Mouse (Mus musculus): ENCODE data around the gene Sf3b5. TPM values are rescaled to one million over a fixed set of nuclear protein-coding genes. Genes with fewer than 3 reads are reported as not detected.
"Not testable (repeated sequence)": the region's sequence is repeated elsewhere in the genome, so short reads cannot be mapped to it uniquely, and the experiment has no call there.

Gene Sf3b5
- polyA plus RNA-seq, 1 experiment from 2014 or later: 34.5 TPM

GRCm38 (mm10) chr10:13022103-13022502 is 17.0 kb downstream of the Sf3b5 start:
- Histone ChIP-seq H3K9me3 (ENCODE audit: control insufficient read depth, low read length) (no peaks in the 10 kb centered on the region), H3K4me2 (ENCODE audit: low read depth, low read length) (no peak overlapping the region), H3K27me3 (ENCODE audit: control insufficient read depth, insufficient read depth, low read depth, low read length) (no peaks in the 10 kb centered on the region), H3K36me3 (ENCODE audit: control insufficient read depth, insufficient read depth, low read length) (no peaks in the 10 kb centered on the region), H3K4me3 (ENCODE audit: low read length) (no peak overlapping the region), H3K27ac (ENCODE audit: low read length) (no peak overlapping the region), H3K9ac (ENCODE audit: low read length) (no peak overlapping the region), H3K4me1 (replicated peaks; ENCODE audit: control insufficient read depth, insufficient read depth, low read length) (no peaks in the 10 kb centered on the region)
- 83% methylated on average over 4 of the region's 4 CpGs for WGBS
- ATAC-seq (ENCODE audit: low read depth): no peak

GRCm38 (mm10) chr10:13023985-13024384 is 18.8 kb downstream of the Sf3b5 start:
- not testable (repeated sequence) for H3K4me1 ChIP-seq (replicated peaks; ENCODE audit: control insufficient read depth, insufficient read depth, low read length); H3K4me2 ChIP-seq (ENCODE audit: low read depth, low read length); H3K27me3 ChIP-seq (ENCODE audit: control insufficient read depth, insufficient read depth, low read depth, low read length); H3K27ac ChIP-seq (ENCODE audit: low read length); H3K9me3 ChIP-seq (ENCODE audit: control insufficient read depth, low read length); H3K4me3 ChIP-seq (ENCODE audit: low read length); H3K9ac ChIP-seq (ENCODE audit: low read length); H3K36me3 ChIP-seq (ENCODE audit: control insufficient read depth, insufficient read depth, low read length); ATAC-seq (ENCODE audit: low read depth)
- 64% methylated on average over 3 of the region's 3 CpGs for WGBS

- ATAC-seq (ENCODE audit: low read depth): no peak
- H3K4me2 ChIP-seq (ENCODE audit: low read depth, low read length): no peak overlapping the region
- no peak overlapping the region for H3K9ac ChIP-seq (ENCODE audit: low read length)
- H3K27me3 ChIP-seq (ENCODE audit: control insufficient read depth, insufficient read depth, low read depth, low read length): no peaks in the 10 kb centered on the region
- no peaks in the 10 kb centered on the region for H3K9me3 ChIP-seq (ENCODE audit: control insufficient read depth, low read length)
- H3K4me1 ChIP-seq (replicated peaks; ENCODE audit: control insufficient read depth, insufficient read depth, low read length): no peaks in the 10 kb centered on the region
- no peak overlapping the region for H3K4me3 ChIP-seq (ENCODE audit: low read length)
- H3K36me3 ChIP-seq (ENCODE audit: control insufficient read depth, insufficient read depth, low read length): no peaks in the 10 kb centered on the region
- H3K27ac ChIP-seq (ENCODE audit: low read length): no peak overlapping the region
- 77% methylated on average over 5 of the region's 5 CpGs for WGBS
Observed at GRCm38 (mm10) chr10:13027702-13028101, 22.6 kb downstream of the Sf3b5 start.

GRCm38 (mm10) chr10:13028215-13028614 is 23.1 kb downstream of the Sf3b5 start:
- H3K4me2 ChIP-seq (ENCODE audit: low read depth, low read length): no peak overlapping the region
- WGBS: 77% methylated on average over 1 of the region's 1 CpGs
- no peak overlapping the region for H3K27ac ChIP-seq (ENCODE audit: low read length)
- no peaks in the 10 kb centered on the region for H3K4me1 ChIP-seq (replicated peaks; ENCODE audit: control insufficient read depth, insufficient read depth, low read length)
- H3K9ac ChIP-seq (ENCODE audit: low read length): no peak overlapping the region
- 0 out of 2 replicates have a peak, but pooled peaks have one; percentile 34 for ATAC-seq (ENCODE audit: low read depth)
- no peaks in the 10 kb centered on the region for H3K36me3 ChIP-seq (ENCODE audit: control insufficient read depth, insufficient read depth, low read length)
- no peak overlapping the region for H3K4me3 ChIP-seq (ENCODE audit: low read length)
- H3K27me3 ChIP-seq (ENCODE audit: control insufficient read depth, insufficient read depth, low read depth, low read length): no peaks in the 10 kb centered on the region
- H3K9me3 ChIP-seq (ENCODE audit: control insufficient read depth, low read length): no peaks in the 10 kb centered on the region

GRCm38 (mm10) chr10:13029416-13029815 is 24.3 kb downstream of the Sf3b5 start:
- no peak overlapping the region for H3K4me2 ChIP-seq (ENCODE audit: low read depth, low read length)
- no peak overlapping the region for H3K27ac ChIP-seq (ENCODE audit: low read length)
- no peak overlapping the region for H3K4me3 ChIP-seq (ENCODE audit: low read length)
- WGBS: 85% methylated on average over 5 of the region's 5 CpGs
- H3K9me3 ChIP-seq (ENCODE audit: control insufficient read depth, low read length): no peaks in the 10 kb centered on the region
- H3K4me1 ChIP-seq (replicated peaks; ENCODE audit: control insufficient read depth, insufficient read depth, low read length): no peaks in the 10 kb centered on the region
- ATAC-seq (ENCODE audit: low read depth): no peak
- H3K27me3 ChIP-seq (ENCODE audit: control insufficient read depth, insufficient read depth, low read depth, low read length): no peaks in the 10 kb centered on the region
- H3K36me3 ChIP-seq (ENCODE audit: control insufficient read depth, insufficient read depth, low read length): no peaks in the 10 kb centered on the region
- H3K9ac ChIP-seq (ENCODE audit: low read length): no peak overlapping the region

- Histone ChIP-seq H3K4me1 (replicated peaks; ENCODE audit: control insufficient read depth, insufficient read depth, low read length) (no peaks in the 10 kb centered on the region), H3K36me3 (ENCODE audit: control insufficient read depth, insufficient read depth, low read length) (no peaks in the 10 kb centered on the region), H3K9me3 (ENCODE audit: control insufficient read depth, low read length) (no peaks in the 10 kb centered on the region), H3K27ac (ENCODE audit: low read length) (no peak overlapping the region), H3K4me2 (ENCODE audit: low read depth, low read length) (no peak overlapping the region), H3K27me3 (ENCODE audit: control insufficient read depth, insufficient read depth, low read depth, low read length) (no peaks in the 10 kb centered on the region), H3K9ac (ENCODE audit: low read length) (no peak overlapping the region), H3K4me3 (ENCODE audit: low read length) (no peak overlapping the region)
- no peak for ATAC-seq (ENCODE audit: low read depth)
- 84% methylated on average over 3 of the region's 3 CpGs for WGBS
Observed at GRCm38 (mm10) chr10:13035270-13035669, 30.1 kb downstream of the Sf3b5 start.

- Histone ChIP-seq H3K36me3 (ENCODE audit: control insufficient read depth, insufficient read depth, low read length) (no peaks in the 10 kb centered on the region), H3K4me3 (ENCODE audit: low read length) (no peak overlapping the region), H3K27ac (ENCODE audit: low read length) (no peak overlapping the region), H3K9ac (ENCODE audit: low read length) (no peak overlapping the region), H3K9me3 (ENCODE audit: control insufficient read depth, low read length) (no peaks in the 10 kb centered on the region), H3K4me1 (replicated peaks; ENCODE audit: control insufficient read depth, insufficient read depth, low read length) (no peaks in the 10 kb centered on the region), H3K27me3 (ENCODE audit: control insufficient read depth, insufficient read depth, low read depth, low read length) (no peaks in the 10 kb centered on the region), H3K4me2 (ENCODE audit: low read depth, low read length) (no peak overlapping the region)
- 75% methylated on average over 5 of the region's 5 CpGs for WGBS
- no peak for ATAC-seq (ENCODE audit: low read depth)
Observed at GRCm38 (mm10) chr10:13039637-13040174, 34.6 kb downstream of the Sf3b5 start.

- Histone ChIP-seq H3K9ac (ENCODE audit: low read length) (no peak overlapping the region), H3K4me3 (ENCODE audit: low read length) (no peak overlapping the region), H3K27me3 (ENCODE audit: control insufficient read depth, insufficient read depth, low read depth, low read length) (no peaks in the 10 kb centered on the region), H3K9me3 (ENCODE audit: control insufficient read depth, low read length) (no peaks in the 10 kb centered on the region), H3K4me1 (replicated peaks; ENCODE audit: control insufficient read depth, insufficient read depth, low read length) (no peaks in the 10 kb centered on the region), H3K4me2 (ENCODE audit: low read depth, low read length) (no peak overlapping the region), H3K27ac (ENCODE audit: low read length) (no peak overlapping the region), H3K36me3 (ENCODE audit: control insufficient read depth, insufficient read depth, low read length) (no peaks in the 10 kb centered on the region)
- ATAC-seq (ENCODE audit: low read depth): no peak
- WGBS: 83% methylated on average over 11 of the region's 11 CpGs
Observed at GRCm38 (mm10) chr10:13044659-13045058, 39.5 kb downstream of the Sf3b5 start.

GRCm38 (mm10) chr10:13047816-13048215 is 42.7 kb downstream of the Sf3b5 start:
- H3K9me3 ChIP-seq (ENCODE audit: control insufficient read depth, low read length): no peaks in the 10 kb centered on the region
- ATAC-seq (ENCODE audit: low read depth): no peak
- no peaks in the 10 kb centered on the region for H3K27me3 ChIP-seq (ENCODE audit: control insufficient read depth, insufficient read depth, low read depth, low read length)
- no peaks in the 10 kb centered on the region for H3K36me3 ChIP-seq (ENCODE audit: control insufficient read depth, insufficient read depth, low read length)
- no peak overlapping the region for H3K4me2 ChIP-seq (ENCODE audit: low read depth, low read length)
- H3K4me1 ChIP-seq (replicated peaks; ENCODE audit: control insufficient read depth, insufficient read depth, low read length): no peaks in the 10 kb centered on the region
- H3K9ac ChIP-seq (ENCODE audit: low read length): no peak overlapping the region
- H3K4me3 ChIP-seq (ENCODE audit: low read length): no peak overlapping the region
- WGBS: 15% methylated on average over 4 of the region's 4 CpGs
- H3K27ac ChIP-seq (ENCODE audit: low read length): no peak overlapping the region

GRCm38 (mm10) chr10:13056863-13057381 is 51.8 kb downstream of the Sf3b5 start:
- no peak overlapping the region for H3K4me2 ChIP-seq (ENCODE audit: low read depth, low read length)
- H3K27ac ChIP-seq (ENCODE audit: low read length): no peak overlapping the region
- no peak overlapping the region for H3K9ac ChIP-seq (ENCODE audit: low read length)
- H3K9me3 ChIP-seq (ENCODE audit: control insufficient read depth, low read length): no peaks in the 10 kb centered on the region
- peaks cover 11% of the 10 kb centered on the region for H3K27me3 ChIP-seq (ENCODE audit: control insufficient read depth, insufficient read depth, low read depth, low read length)
- ATAC-seq (ENCODE audit: low read depth): no peak
- no peak overlapping the region for H3K4me3 ChIP-seq (ENCODE audit: low read length)
- WGBS: 70% methylated on average over 6 of the region's 6 CpGs
- no peaks in the 10 kb centered on the region for H3K36me3 ChIP-seq (ENCODE audit: control insufficient read depth, insufficient read depth, low read length)
- H3K4me1 ChIP-seq (replicated peaks; ENCODE audit: control insufficient read depth, insufficient read depth, low read length): peaks cover 6% of the 10 kb centered on the region
